Mouse (Mus musculus): Measurements from ENCODE around the gene B3gnt6. TPM values are rescaled to one million over a fixed set of nuclear protein-coding genes. Genes with fewer than 3 reads are reported as not detected.

Gene B3gnt6
- polyA plus RNA-seq (2015; fragmentation: Nextera tagmentation; extraction: Ambion mirVana) = not detected in 2 replicates

DNA sequence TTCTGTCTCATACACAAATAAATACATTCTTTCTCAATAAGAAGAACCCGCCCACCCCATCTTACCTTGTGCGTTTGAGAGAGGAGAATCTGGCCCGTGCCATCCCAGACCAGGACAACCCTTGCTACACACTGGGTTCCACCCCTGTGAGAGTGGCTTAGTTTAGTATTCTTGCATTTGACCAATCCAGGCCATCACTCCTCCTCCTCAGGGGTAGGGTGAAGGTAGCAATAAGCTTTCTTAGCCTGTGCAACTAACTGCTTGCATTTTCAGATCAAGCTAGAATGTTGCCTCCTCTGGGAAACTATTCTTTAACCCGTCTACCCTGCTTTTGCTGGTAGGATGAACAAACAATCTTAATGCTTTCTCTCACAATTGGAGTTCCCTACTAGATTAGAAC lies at the start of gene B3gnt6:
TSS of gene B3gnt6 (minus strand) at position 101 of the 400 bp plus-strand sequence.
- H3K4me1 ChIP-seq = peaks cover 5% of the 10 kb centered on the region
- WGBS = 89% methylated on average over 4 of the region's 4 CpGs

DNA sequence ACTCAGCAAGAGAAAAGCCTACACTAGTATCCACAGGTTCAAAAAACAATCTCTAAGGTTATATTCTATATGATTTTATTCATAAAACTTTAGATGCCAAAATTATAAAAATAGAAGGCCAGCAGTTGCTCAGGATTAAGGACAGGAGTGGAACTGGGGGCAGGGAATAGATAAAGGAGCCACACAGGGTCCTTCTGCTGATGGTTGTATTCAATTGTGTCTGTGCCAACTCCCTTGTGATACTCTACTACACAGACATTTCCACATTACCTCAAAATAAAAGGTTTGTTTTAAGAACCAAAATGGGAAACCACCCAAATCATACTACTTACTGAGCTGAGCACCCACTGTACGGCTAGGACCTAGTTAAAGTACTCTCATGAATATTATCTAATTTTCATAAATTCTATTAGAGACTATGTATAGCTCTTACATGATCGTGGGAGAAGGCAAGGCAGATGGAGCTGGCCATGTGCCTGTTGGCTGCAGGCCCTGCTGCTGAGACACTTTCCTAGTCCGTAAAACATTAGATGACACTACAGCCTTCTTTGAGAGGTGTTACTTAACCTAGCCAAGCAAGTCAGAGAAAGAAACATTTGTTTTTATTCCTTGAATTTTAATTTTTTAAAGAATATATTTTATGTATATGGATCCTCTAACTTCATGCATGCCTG lies 37.5 kb upstream of the B3gnt6 start:
- Histone ChIP-seq H3K4me3 (no peak overlapping the region), H3K9ac (no peak overlapping the region), H3K4me1 (no peaks in the 10 kb centered on the region), H3K36me3 (0 out of 2 replicates have a peak, but pooled peaks cover 2% of the 10 kb centered on the region), H3K4me2 (replicated peaks) (no peak overlapping the region), H3K9me3 (no peaks in the 10 kb centered on the region), H3K27ac (no peak overlapping the region), H3K27me3 (no peaks in the 10 kb centered on the region)
- 92% methylated on average over 3 of the region's 3 CpGs for WGBS
- no peak for ATAC-seq (ENCODE audit: low FRiP score, low read depth)

More for the DNA sequence above, at the start of gene B3gnt6:
- Histone ChIP-seq H3K27ac (no peak within 1 kb of the TSS), H3K4me3 (no peak within 1 kb of the TSS), H3K9me3 (no peaks in the 10 kb centered on the region), H3K27me3 (peaks cover 35% of the 10 kb centered on the region), H3K36me3 (no peaks in the 10 kb centered on the region), H3K9ac (no peak within 1 kb of the TSS), H3K4me2 (replicated peaks) (no peak within 1 kb of the TSS)
- no peak for ATAC-seq (ENCODE audit: low FRiP score, low read depth)

DNA sequence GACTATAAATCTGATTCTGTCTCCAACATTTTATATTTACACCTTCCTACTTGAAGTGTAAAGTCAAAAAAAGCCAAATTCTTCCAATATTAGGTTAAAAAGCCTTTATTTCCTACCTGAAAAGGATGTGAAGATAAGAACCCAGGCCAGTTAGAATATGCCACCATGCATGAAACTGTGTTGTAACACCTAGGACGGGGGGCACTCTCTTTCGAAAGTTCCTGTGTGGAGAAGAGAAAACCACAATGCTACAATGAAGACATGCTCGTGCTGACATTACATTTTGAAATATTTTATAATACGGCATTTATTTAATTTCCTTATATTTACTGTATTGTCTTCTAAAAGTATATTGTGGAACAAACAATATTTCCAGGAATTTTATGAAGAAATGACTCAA lies 24.5 kb upstream of the B3gnt6 start:
- Histone ChIP-seq H3K4me1 (no peaks in the 10 kb centered on the region), H3K4me2 (replicated peaks) (no peak overlapping the region), H3K36me3 (no peaks in the 10 kb centered on the region; the same call in 1 of the 2 replicates), H3K9ac (no peak overlapping the region), H3K27me3 (no peaks in the 10 kb centered on the region), H3K9me3 (no peaks in the 10 kb centered on the region), H3K27ac (no peak overlapping the region), H3K4me3 (no peak overlapping the region)
- WGBS = 89% methylated on average over 4 of the region's 4 CpGs
- no peak for ATAC-seq (ENCODE audit: low FRiP score, low read depth)

DNA sequence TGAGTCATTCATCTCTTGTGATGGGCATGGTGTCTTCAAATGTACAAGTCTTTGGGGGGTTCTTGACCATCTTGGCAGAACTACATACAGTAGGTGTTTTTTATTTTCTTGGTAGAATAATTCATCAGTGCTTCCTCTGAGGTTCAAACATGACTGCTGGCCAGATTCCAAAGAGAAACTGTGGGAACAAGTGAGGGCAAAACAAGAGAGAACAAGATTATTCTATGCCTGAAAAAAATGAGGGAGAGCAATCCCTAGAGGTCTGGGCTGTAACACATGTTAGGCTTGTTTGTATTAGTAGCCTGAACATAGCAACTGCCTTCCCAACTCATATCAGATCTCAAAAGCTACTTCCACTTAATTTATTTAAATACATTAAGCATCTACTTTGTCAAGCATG lies 17.4 kb upstream of the B3gnt6 start:
- no peak overlapping the region for H3K4me2 ChIP-seq (replicated peaks)
- H3K27me3 ChIP-seq = no peaks in the 10 kb centered on the region
- no peak for ATAC-seq (ENCODE audit: low FRiP score, low read depth)
- no peak overlapping the region for H3K27ac ChIP-seq
- H3K9ac ChIP-seq = no peak overlapping the region
- peaks cover 12% of the 10 kb centered on the region; the same call in 1 of the 2 replicates for H3K36me3 ChIP-seq
- H3K4me1 ChIP-seq = no peaks in the 10 kb centered on the region
- H3K9me3 ChIP-seq = no peaks in the 10 kb centered on the region
- no peak overlapping the region for H3K4me3 ChIP-seq

DNA sequence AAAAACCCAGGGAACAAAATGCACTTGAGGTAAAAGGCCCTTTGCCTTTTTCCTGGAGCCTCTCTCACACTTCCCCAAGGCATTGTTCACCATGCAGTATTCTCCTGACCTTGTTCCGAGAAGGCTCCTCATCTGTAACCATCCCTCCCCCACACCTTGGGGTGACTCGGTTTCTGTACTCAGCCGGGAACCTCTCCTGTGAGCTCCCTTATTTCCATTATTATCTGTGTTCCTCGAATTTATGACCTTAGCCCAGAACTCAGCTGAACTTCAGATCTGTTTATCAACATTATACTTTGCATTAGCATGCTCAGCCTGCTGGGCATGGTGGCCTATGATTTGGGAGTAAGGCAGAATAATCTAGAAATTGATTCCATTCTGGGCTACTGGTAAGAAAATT lies 3.7 kb upstream of the B3gnt6 start:
- ATAC-seq (ENCODE audit: low FRiP score, low read depth) = no peak
- 0 out of 2 replicates have a peak, but pooled peaks cover 3% of the 10 kb centered on the region for H3K4me1 ChIP-seq
- H3K4me3 ChIP-seq = no peak overlapping the region
- no peaks in the 10 kb centered on the region for H3K36me3 ChIP-seq
- no peak overlapping the region for H3K9ac ChIP-seq
- no peak overlapping the region for H3K4me2 ChIP-seq (replicated peaks)
- 71% methylated on average over 4 of the region's 4 CpGs for WGBS
- H3K27ac ChIP-seq = no peak overlapping the region
- H3K9me3 ChIP-seq = no peaks in the 10 kb centered on the region
- H3K27me3 ChIP-seq = peaks cover 6% of the 10 kb centered on the region

DNA sequence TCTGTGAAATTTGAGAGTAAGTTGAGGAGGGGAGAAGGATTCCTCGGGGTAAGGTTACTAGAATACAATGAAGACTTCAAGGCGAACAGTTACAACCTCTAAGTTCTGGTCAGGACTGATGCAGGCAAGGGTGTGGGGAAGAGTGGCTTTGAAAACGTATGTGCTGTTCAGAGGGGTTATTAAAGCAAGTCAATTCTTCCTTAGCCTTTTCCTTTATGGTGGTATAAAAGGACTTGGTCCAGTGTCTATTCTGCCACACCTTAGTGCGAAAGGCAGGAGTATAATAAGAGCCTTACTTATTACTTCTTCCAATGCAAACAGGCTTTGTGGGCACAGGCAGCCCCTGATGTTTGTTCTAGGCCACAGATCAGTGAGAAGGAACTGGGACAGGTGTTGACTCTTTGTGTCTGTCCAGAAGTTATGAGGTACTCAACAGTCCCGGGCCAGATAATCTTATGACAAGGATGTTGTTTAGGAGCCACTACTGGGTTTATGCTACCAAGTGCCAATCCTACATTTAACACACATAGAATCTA lies 2.3 kb upstream of the B3gnt6 start:
- 0 out of 2 replicates have a peak, but pooled peaks cover 3% of the 10 kb centered on the region for H3K4me1 ChIP-seq
- ATAC-seq (ENCODE audit: low FRiP score, low read depth) = no peak

DNA sequence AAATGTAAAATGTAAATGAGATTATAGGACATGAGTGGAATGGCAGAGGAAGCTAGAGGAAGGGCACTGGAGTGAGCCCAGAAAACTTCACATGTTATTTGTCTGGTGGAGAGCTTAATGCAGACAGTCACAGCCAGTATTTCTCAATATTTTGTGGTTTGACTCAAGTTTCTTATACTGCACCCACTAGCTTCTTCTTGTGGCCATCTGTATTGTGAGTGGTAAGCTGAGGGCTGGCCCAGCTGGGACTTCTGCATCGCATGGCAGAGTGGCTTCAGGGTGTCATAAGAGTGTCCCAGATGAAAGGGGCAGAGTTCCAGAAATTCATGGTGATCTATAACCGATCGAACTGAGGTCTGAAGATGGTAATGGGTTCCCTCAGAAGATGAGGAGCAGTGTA lies 1.1 kb upstream of the B3gnt6 start:
- 91% methylated on average over 3 of the region's 3 CpGs for WGBS
- H3K36me3 ChIP-seq = no peaks in the 10 kb centered on the region
- ATAC-seq (ENCODE audit: low FRiP score, low read depth) = no peak

More for the DNA sequence above, 2.3 kb upstream of the B3gnt6 start:
- Histone ChIP-seq H3K4me2 (replicated peaks) (no peak overlapping the region), H3K9ac (no peak overlapping the region), H3K9me3 (no peaks in the 10 kb centered on the region), H3K27me3 (peaks cover 13% of the 10 kb centered on the region), H3K36me3 (no peaks in the 10 kb centered on the region), H3K4me3 (no peak overlapping the region), H3K27ac (no peak overlapping the region)
- WGBS = 68% methylated on average over 5 of the region's 5 CpGs

DNA sequence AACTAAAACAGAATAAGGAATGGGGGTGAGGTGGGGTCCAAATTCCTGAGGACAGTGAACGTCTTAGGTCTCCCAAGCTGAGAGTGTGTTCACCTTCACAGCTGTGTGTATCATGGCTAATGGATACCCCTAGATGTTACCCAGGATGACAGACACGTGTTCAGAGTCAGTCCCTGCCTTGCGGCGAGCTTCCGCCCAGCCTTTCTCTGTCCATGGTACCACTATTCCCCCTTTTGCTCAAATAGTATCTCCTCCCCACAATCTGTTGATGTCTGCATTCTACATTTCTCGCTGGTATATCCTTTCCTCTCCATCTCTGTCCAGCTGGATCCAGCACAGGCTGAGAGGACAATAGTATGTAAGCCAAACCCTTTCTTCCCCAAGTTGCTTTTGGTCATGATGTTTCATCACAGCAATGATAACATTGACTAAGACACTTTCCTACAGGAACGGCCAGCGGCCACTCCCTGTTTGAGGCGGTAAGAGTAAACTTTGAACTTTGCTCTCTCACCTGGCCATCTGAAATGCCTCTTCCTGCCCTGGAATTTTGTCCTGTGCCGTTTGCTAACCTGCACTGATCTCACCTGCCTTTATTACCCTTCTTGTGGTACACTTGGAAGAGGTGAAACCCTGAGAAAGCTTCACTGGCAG lies 4.0 kb downstream of the B3gnt6 start:
- ATAC-seq (ENCODE audit: low FRiP score, low read depth) = no peak
- H3K4me1 ChIP-seq = peaks cover 14% of the 10 kb centered on the region
- no peak overlapping the region for H3K9ac ChIP-seq
- H3K36me3 ChIP-seq = no peaks in the 10 kb centered on the region
- H3K27me3 ChIP-seq = peaks cover 69% of the 10 kb centered on the region
- H3K4me2 ChIP-seq (replicated peaks) = no peak overlapping the region
- H3K27ac ChIP-seq = no peak overlapping the region
- no peak overlapping the region for H3K4me3 ChIP-seq
- H3K9me3 ChIP-seq = no peaks in the 10 kb centered on the region
- 37% methylated on average over 10 of the region's 10 CpGs for WGBS

More for the DNA sequence above, 1.1 kb upstream of the B3gnt6 start:
- Histone ChIP-seq H3K27ac (no peak overlapping the region), H3K4me3 (no peak overlapping the region), H3K27me3 (peaks cover 25% of the 10 kb centered on the region), H3K9ac (no peak overlapping the region), H3K4me2 (replicated peaks) (no peak overlapping the region), H3K4me1 (0 out of 2 replicates have a peak, but pooled peaks cover 3% of the 10 kb centered on the region), H3K9me3 (no peaks in the 10 kb centered on the region)

DNA sequence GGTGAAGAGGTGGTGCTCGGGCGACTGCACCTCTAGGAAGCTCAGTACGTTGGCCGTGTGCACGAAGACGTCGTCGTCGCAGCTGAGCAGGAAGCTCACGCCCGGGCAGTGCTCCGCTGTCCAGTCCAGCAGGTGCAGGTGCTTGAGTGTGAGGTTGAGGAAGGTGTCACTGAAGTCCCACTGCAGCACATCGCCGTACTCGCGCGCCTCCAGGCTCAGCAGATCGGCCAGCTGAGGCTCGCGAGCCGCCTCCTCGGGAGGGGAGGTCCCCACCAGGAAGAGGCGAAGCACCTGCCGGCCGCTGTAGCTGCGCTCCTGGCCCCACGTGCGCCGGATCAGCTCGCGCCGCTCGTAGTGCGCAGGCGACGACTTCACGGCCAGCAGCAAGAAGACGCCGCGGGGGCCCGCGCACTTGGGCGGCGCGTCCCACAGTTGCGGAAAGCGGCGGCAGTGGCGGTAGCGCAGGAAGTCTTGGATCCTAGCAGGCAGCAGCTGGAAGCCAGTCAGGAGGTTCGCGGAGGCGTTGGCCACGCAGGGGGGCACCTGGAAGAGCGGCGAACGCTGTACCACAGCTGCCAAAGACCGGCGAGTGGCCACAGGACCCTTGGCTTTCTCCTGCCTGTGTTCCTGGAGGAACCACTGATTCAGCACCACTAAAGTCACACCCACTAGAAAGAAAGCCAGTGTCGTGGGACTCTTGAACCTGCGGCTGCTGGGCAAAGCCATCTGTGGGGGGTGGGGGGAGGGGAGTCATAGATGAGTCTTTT lies 5.1 kb downstream of the B3gnt6 start:
- peaks cover 14% of the 10 kb centered on the region for H3K4me1 ChIP-seq
- no peak for ATAC-seq (ENCODE audit: low FRiP score, low read depth)

DNA sequence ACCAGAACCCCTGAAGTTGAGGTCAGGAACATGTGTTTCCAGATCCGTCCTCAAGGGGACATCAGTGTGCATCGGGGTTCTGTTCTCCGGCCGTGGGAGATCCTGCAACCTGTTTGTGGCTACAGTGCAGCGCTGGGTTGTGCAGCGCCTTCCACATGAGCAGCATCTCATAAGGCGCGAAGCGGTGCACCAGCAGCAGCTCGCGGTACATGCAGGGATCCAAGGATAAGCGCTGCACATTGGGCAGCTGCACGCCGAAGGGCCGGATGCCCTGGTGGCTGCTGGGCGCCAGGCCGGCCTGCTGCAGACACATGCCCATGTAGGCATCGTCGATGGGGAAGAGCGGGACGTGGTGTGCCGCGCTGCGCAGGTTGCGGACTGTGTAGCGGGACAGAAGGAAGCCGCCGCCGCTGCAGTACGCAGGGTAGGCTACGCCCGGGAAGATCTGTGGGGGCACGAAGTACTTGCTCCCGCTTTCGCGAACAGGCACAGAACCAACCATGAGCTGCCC lies 5.7 kb downstream of the B3gnt6 start:
- Histone ChIP-seq H3K9me3 (no peaks in the 10 kb centered on the region), H3K27ac (no peak overlapping the region), H3K27me3 (peaks cover 67% of the 10 kb centered on the region), H3K36me3 (no peaks in the 10 kb centered on the region), H3K4me3 (peak overlapping the region; percentile 37), H3K9ac (peak overlapping the region; percentile 37; the same call in 1 of the 2 replicates), H3K4me2 (replicated peaks) (peak overlapping the region; percentile 75), H3K4me1 (peaks cover 14% of the 10 kb centered on the region)
- WGBS = 5% methylated on average over 36 of the region's 36 CpGs
- ATAC-seq (ENCODE audit: low FRiP score, low read depth) = peak; percentile 48; the same call in 1 of the 2 replicates

More for the DNA sequence above, 5.1 kb downstream of the B3gnt6 start:
- Histone ChIP-seq H3K27ac (no peak overlapping the region), H3K9me3 (no peaks in the 10 kb centered on the region), H3K27me3 (peaks cover 69% of the 10 kb centered on the region), H3K9ac (peak overlapping the region; percentile 37), H3K36me3 (no peaks in the 10 kb centered on the region), H3K4me2 (replicated peaks) (peak overlapping the region; percentile 75), H3K4me3 (peak overlapping the region; percentile 37)
- 2% methylated on average over 61 of the region's 61 CpGs for WGBS

DNA sequence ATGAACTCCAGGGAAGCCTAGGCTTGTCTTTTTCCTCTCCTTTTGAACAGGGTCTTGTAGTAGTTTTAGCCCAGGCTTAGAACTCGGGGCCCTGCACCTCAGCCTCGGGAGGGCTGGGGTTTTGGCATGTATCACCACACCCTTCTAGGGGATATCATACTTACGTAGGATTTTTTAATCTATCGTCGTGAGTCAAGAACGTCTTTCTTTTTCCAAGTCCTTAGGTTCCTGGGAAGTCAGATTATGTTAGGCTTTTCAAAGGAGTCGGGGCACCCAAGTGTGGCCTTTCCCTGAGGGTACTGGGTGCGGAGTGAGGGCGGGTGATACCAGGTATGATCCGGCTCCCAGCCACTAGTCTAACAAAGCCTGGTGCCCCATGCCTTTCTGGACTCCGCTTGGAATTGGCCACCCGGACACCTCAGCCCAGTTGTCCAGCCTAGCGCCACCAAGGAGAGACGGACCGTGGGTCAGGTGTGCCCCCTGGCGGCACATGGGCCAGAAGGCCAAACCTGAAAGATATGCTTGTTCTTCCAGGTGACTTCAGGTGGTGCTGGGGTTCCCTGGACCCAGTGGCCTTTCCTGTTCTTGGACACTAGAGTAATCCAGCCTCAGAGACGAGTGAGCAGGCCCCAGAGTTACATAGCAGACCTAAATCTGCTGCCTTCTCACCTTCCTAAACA lies 7.6 kb downstream of the B3gnt6 start:
- no peak for ATAC-seq (ENCODE audit: low FRiP score, low read depth)
- Histone ChIP-seq H3K9ac (no peak overlapping the region), H3K27me3 (peaks cover 58% of the 10 kb centered on the region), H3K4me1 (peaks cover 14% of the 10 kb centered on the region), H3K9me3 (no peaks in the 10 kb centered on the region), H3K36me3 (no peaks in the 10 kb centered on the region), H3K4me3 (no peak overlapping the region), H3K27ac (no peak overlapping the region), H3K4me2 (replicated peaks) (no peak overlapping the region)
- WGBS = 61% methylated on average over 17 of the region's 17 CpGs

Data from limb, embryonic 13.5 days (tissue).